Mouse (Mus musculus): ENCODE measurements around the gene Ssna1.

DNA sequence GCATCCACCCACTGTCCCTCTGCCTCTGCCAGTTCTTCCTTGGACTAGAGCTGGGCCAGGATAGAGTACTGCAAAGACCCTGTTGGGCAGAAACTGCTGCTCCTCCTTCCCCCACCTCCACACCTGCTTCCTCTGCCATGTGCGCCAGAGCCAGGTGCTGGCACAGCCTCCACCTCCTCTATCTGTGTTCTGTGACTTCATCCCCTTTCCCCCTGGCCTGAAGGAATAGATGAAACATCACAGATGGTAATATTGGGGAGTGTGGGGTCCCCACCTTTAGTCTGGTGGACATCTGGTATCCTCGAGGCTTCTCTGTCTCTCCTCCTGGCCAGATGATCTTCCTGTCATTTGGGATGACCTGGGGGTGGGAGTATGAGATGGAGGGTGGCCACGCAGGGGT, 31.2 kb upstream of the Ssna1 start:
- no peak for TF ChIP-seq EP300 (IDR thresholded peaks at IDR 0.05; ENCODE audit: low read depth)
- TF ChIP-seq CTCF (IDR thresholded peaks at IDR 0.05; ENCODE audit: low read depth), result no peak

All from liver, embryonic 14.5 days (tissue).